Mouse (Mus musculus) spleen, adult 2 months (tissue): Measurements from ENCODE around the gene Lrrc8e.

ENCODE experiments used
- CTCF ChIP-seq: fragments of 200-500 bp; IDR thresholded peaks from 2 replicates; pipeline ENCODE4 v1.5.1; 2011; ENCODE audit warnings: mild to moderate bottlenecking, inconsistent platforms; ENCODE audit not compliant: insufficient read depth, insufficient read length, insufficient replicate concordance; ENCODE audit errors: extremely low read depth
- POLR2A ChIP-seq: fragments of 200-500 bp; IDR thresholded peaks from 2 replicates; pipeline ENCODE4 v1.6.1; 2011; ENCODE audit warnings: low read depth, low read length, inconsistent platforms

DNA sequence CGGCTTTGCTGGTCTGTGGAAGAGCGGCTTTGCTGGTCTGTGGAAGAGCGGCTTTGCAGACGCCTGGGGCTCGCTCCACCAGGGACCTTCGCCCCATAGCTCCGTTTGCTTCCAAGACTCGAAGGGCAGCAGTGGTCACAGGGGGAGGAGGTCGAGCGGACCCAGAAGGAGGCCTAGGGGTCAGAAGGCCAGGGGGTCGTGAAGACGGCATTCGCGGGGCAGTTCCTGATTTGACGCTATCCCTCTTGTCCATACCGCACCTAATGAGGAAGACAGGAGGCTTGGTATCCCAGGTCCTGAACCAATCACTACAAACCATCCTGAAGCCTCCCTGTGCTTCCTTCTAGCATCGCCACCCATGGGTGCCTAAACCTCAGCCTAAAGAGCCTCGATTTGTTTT, 10.3 kb upstream of the Lrrc8e start:
- no peak for TF ChIP-seq CTCF
- no peak for TF ChIP-seq POLR2A
